Mouse (Mus musculus) brown adipose tissue, adult 24 weeks (tissue): ENCODE results near the gene Slc16a1. TPM values are rescaled to one million over a fixed set of nuclear protein-coding genes. Genes with fewer than 3 reads are reported as not detected.
"Not testable (repeated sequence)": the region's sequence is repeated elsewhere in the genome, so short reads cannot be mapped to it uniquely, and the experiment has no call there.

ENCODE experiments used
- H3K27ac ChIP-seq: fragments of 200-500 bp; replicated peaks from 2 replicates; pipeline ENCODE4 v1.5.1; 2012; ENCODE audit warnings: low read depth, mild to moderate bottlenecking, low read length
- H3K4me1 ChIP-seq: fragments of 200-500 bp; 2 replicates; pipeline ENCODE4 v1.6.1; 2012; ENCODE audit warnings: low read length, mixed read lengths; ENCODE audit not compliant: control insufficient read depth, insufficient read depth, insufficient read length
- H3K4me3 ChIP-seq: fragments of 200-500 bp; 2 replicates; pipeline ENCODE4 v1.5.1; 2012; ENCODE audit warnings: low read depth, mild to moderate bottlenecking, low read length, moderate library complexity; ENCODE audit not compliant: insufficient read depth
- polyA plus RNA-seq: library from polyadenylated mRNA; stranded (reverse); fragments of >200 nt; gene quantifications from 2 replicates; pipeline ENCODE4 v1.2.4, GENCODE M21; 2012; ENCODE audit not compliant: missing spikeins, insufficient read depth, insufficient read length

Gene Slc16a1
- polyA plus RNA-seq, 1 experiment, result 185 TPM

- H3K27ac ChIP-seq, result peak overlapping the region; percentile 82
- peaks cover 24% of the 10 kb centered on the region for H3K4me1 ChIP-seq
- peak overlapping the region; percentile 54 for H3K4me3 ChIP-seq
Measured at GRCm38 (mm10) chr3:104675258-104675851, 36.9 kb downstream of the Slc16a1 start.

GRCm38 (mm10) chr3:104677781-104678180, 39.3 kb downstream of the Slc16a1 start:
- H3K27ac ChIP-seq, result 0 out of 2 replicates have a peak overlapping the region, but pooled peaks have one; percentile 19
- no peak overlapping the region for H3K4me3 ChIP-seq
- peaks cover 14% of the 10 kb centered on the region; the same call in 1 of the 2 replicates for H3K4me1 ChIP-seq

DNA sequence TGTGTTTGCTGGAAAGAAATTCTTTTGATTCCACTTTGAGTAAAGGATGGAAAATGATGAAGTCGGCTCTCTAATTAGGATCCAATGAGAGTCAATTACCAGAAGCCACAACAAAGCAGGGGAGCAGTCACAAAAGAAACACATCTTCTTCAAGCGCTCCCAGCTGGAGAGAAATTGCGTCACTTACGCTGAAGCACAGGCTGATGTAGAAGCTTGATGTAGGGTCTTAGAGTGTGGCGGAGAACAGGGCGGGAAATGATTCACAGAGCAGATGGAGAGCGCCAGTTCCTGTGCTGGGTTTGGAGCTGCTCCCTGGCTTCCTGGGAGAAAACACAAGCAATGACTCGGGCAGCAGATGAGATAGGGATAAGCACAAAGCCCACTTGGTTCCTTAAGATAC, 40.4 kb downstream of the Slc16a1 start:
- Histone ChIP-seq H3K27ac (no peak overlapping the region), H3K4me1 (peaks cover 8% of the 10 kb centered on the region; the same call in 1 of the 2 replicates), H3K4me3 (no peak overlapping the region)

DNA sequence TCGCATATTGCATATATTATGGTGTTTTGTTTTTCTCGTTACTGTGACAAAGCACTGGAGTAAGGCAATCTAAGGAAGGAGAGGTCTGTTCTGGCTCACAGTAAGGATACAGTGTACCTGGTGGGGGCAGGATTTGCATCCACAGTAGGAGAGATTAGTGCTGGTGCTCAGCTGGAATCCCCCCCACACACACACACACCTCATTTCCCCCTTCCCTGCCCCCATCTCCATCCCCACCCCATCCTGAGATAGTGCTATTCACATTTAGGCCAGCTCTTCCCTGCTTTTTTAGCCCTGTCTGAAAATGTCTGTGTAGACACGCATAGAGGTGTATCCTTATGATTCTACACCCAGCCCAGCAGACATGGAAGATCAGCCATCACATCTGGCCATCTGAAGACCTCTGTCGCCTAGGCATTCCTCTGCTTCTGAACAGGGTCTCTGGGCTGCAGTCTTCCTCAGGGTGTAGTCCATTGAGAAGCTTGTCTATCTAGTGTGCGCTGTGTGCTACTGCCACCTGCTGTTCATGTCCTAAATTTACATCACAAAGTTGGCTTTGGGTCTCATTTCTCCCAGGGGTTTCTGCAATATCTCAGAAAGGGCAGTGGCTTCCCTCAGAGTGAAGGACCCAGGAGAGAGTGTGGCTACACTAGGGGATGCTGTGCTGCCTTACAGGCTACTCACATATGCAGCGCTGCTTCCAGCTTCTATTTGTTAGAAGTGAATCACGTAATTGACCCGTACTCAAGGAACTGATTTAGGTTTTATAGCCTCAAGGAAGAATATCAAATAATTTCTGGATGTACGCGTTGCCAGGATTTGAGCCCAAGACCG, 44.4 kb downstream of the Slc16a1 start:
- no peak overlapping the region for H3K27ac ChIP-seq
- H3K4me3 ChIP-seq, result no peak overlapping the region

DNA sequence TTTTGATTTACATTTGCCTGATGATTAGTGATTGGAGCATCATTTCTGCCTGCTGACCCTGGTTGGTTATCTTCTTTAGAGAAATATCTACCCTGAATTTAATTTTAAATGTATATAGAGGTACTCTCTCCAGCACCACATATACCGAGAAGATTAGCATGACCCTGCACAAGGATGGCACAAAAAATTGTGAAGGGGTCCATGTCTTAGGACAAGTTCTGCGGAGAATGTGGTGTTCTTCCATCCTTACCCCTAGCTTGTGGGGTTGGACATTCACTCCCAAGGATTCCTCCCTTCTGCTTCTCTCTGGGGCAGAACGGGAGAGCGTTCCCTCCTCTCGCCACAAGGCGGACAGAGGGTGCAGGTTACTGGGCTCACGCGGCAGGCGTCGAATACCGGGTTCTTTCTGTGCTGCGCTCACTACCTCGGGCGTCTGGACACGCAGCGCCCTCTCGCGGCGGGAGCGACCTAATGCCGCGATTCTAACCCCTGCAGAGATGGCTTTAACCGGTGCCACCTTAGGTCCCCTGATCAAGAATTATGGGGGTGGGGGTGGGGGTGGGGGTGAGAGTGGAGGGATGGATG, 62.4 kb downstream of the Slc16a1 start:
- Histone ChIP-seq H3K4me1 (no peaks in the 10 kb centered on the region), H3K27ac (no peak overlapping the region), H3K4me3 (no peak overlapping the region)

More for the DNA sequence above, 44.4 kb downstream of the Slc16a1 start:
- no peaks in the 10 kb centered on the region for H3K4me1 ChIP-seq

DNA sequence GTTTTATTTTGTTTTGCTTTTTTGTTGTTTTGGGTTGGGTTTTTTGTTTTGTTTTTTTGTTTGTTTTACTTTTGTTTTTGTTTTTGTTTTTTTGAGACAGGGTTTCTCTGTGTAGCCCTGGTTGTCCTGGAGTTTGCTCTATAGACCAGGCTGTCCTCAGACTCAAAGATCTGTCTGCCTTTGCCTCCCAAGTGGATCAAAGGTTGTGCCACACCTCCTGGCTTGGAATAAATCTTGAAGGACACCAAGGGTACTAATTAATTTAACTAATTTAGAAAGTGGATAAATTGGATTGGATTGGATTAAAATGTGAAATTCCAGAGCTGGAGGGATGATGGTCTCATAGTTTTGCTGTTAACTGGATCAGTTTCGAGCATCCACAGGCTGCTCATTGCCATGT, 63.3 kb downstream of the Slc16a1 start:
- no peak overlapping the region for H3K27ac ChIP-seq
- no peaks in the 10 kb centered on the region for H3K4me1 ChIP-seq
- no peak overlapping the region for H3K4me3 ChIP-seq

- Histone ChIP-seq H3K27ac (no peak overlapping the region), H3K4me1 (no peaks in the 10 kb centered on the region), H3K4me3 (no peak overlapping the region)
Measured at GRCm38 (mm10) chr3:104703941-104704340, 65.5 kb downstream of the Slc16a1 start.

GRCm38 (mm10) chr3:104706446-104706845, 68.0 kb downstream of the Slc16a1 start:
- Histone ChIP-seq H3K27ac (no peak overlapping the region), H3K4me1 (no peaks in the 10 kb centered on the region), H3K4me3 (no peak overlapping the region)

DNA sequence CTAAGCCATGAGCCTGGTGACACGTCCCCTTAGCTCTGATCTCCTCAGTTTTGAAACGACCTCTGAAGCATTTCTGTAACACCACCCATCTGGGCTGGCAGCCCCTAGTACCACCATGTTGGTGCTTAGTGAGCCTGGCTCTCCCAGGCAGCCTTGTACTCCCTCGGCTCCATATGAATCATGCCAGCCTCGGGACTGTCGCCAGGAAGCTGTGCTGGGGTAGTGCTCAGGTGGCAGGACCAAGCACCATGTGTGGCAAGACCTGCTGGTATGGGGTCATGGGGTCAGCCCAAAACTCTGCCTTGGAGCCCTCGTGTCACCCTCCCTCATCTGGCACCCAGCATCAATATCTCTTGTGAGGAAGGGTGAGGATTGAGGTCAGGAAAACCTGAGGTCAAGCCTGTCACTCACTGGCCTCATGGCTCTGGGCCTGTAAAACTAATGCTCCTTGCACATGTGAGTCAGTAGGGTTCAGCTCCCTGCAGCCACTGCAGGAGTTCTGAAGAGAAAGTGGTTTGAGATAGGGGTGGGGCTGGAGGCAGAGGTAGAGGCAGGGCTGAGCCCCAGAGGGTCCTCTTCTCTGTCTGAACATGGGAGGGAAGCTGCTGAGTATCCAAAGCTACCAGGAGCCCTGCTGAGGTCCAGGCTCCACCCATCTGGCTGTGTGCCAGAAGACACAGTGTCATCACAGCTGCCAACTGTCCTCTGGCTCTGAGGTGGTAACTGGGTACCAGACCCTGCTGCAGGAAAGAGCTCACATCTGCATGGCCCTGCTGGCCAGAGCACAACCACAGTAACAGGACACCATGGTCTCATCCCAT, 68.7 kb downstream of the Slc16a1 start:
- H3K4me1 ChIP-seq, result not testable (repeated sequence)

GRCm38 (mm10) chr3:104707772-104708144, 69.3 kb downstream of the Slc16a1 start:
- H3K4me3 ChIP-seq, H3K27ac ChIP-seq, H3K4me1 ChIP-seq: not testable (repeated sequence)

More for the DNA sequence above, 68.7 kb downstream of the Slc16a1 start:
- not testable (repeated sequence) for H3K4me3 ChIP-seq, H3K27ac ChIP-seq

Other genes starting within 250 kb of the Slc16a1 start
- 4.3 and 5.5 TPM in 2 replicates for gene Lrig2, start 126.8 kb upstream of the Slc16a1 start, polyA plus RNA-seq
- gene Ppm1j, start 142.4 kb downstream of the Slc16a1 start, polyA plus RNA-seq, result not detected in 2 replicates
- 0.24 and 0.25 TPM in 2 replicates for gene Fam19a3, start 143.2 kb downstream of the Slc16a1 start, polyA plus RNA-seq
- 42.7 and 56.0 TPM in 2 replicates for gene Rhoc, start 149.7 kb downstream of the Slc16a1 start, polyA plus RNA-seq
- 1.2 and 1.5 TPM in 2 replicates for gene Mov10, start 179.9 kb downstream of the Slc16a1 start, polyA plus RNA-seq
- gene St7l, start 225.3 kb downstream of the Slc16a1 start, polyA plus RNA-seq, result 26.4 and 30.7 TPM in 2 replicates
- gene Capza1, start 225.8 kb downstream of the Slc16a1 start, polyA plus RNA-seq, result 70.0 and 83.3 TPM in 2 replicates